Mouse (Mus musculus) thymus, postnatal 10 days (tissue): ENCODE data around the gene Gprin2.

ENCODE experiments used
- DNase-seq, 2 experiments: peaks; one replicate each; pipeline ENCODE4 v3.0.0; 2021; ENCODE audit warnings: low spot score in 2 of 2

The Gprin2 gene

GRCm38 (mm10) chr14:34201231-34202035 is at the start of gene Gprin2:
Gprin2 (minus strand) TSS chr14:34201653.
- DNase-seq, result peak in 1 of 2 experiments; percentile 22

GRCm38 (mm10) chr14:34240676-34241075 is 39.2 kb upstream of the Gprin2 start:
- no peak for DNase-seq

DNA sequence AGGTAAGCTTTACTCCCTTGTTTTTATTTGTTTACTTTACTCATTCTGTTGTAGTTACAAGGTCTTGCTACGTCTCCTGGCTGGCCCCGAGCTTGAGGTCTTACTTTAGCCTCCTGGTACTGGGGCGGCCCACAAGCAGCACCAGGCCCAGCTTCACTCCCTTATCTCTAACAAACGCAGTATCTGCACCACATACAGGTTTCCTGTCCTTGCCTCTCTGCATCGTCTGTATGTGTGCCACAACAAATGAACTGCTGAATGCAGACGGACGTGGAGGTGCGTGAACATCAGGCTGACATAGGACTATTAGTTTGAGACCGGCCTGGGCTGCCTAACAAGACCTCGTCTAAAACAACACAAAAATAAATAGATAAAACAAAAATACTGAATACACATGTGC is 38.8 kb upstream of the Gprin2 start:
- DNase-seq, result no peak

DNA sequence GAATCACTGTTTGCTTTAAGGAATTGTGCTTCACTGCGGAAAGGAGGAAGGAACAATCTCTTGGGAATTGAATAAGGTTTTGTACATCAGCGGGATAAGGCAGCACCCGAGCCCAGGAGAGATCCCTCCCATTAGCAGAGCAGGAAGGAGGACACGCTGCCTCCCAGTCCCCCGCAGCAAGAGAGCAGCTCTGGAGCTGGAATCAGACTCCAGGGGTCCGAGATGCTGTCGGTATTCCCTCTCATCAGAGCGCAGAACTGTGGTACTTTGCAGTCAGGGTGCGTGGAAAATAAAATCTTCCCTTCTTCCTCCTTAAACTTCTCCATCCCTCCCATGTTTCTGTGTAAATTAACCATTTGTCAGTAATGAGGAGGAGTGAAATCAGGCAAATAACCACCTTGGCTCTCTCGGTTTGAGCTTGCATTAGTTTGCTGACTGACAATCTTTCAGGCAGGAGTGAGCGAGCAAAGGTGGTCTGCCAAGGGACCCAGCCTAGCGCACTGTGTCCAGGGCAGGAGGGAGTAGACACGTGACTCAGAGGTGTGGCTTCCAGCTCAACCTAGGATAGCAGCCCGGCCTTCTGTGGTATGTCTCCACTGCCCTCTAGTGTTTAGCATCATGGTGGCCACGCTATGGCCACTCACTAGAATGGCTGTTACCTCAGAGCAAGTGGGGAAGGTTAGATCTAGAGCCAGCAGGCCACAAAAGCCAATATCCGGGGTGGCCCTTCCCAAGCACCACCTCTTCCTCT is 33.4 kb upstream of the Gprin2 start:
- DNase-seq, result peak in 1 of 2 experiments; percentile 12

GRCm38 (mm10) chr14:34233846-34234245 is 32.4 kb upstream of the Gprin2 start:
- no peak for DNase-seq

DNA sequence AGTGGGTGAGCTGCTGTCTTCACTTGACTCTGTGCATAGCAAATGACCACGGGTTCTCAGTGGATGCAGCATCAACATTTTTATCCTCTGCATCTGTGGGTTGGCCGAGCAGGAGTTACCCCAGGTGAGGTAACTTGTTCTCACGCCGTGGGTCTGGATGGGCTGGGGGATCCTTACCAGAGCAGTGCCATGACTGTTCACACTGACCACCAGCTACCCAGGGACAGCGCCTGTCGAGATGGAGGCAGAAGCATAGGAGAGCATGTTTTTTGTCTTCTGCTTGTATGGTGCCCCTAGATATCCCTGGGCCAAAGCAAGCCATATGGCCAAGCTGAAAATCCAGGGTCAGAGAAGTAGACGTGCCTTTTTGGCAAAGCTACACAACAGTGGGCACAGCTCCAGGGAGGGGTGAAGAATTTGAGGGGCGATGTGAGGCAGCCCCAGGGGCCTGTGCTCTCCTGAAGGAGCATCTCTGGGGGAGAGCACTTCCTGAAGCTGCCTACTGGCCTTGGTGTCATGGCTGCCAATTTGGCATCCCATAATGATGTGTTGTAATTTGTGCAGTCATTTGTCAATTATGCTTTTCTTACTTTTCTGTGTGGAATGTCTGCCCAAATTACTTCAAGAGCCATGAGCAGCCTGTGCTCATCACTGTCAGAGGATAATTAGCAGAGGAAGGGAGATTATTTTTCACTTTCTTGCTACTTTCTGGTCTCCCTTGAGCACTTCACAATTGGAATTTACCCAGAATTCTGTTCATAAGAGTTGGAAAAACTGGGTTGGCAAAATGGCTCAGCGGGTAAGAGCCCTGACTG is 31.6 kb upstream of the Gprin2 start:
- DNase-seq, result no peak

- DNase-seq, result no peak
Measured at GRCm38 (mm10) chr14:34232340-34232739, 30.9 kb upstream of the Gprin2 start.

GRCm38 (mm10) chr14:34228830-34229506 is 27.5 kb upstream of the Gprin2 start:
- no peak for DNase-seq

- DNase-seq, result no peak
Measured at GRCm38 (mm10) chr14:34227981-34228380, 26.5 kb upstream of the Gprin2 start.

- no peak for DNase-seq
Measured at GRCm38 (mm10) chr14:34226566-34226965, 25.1 kb upstream of the Gprin2 start.

DNA sequence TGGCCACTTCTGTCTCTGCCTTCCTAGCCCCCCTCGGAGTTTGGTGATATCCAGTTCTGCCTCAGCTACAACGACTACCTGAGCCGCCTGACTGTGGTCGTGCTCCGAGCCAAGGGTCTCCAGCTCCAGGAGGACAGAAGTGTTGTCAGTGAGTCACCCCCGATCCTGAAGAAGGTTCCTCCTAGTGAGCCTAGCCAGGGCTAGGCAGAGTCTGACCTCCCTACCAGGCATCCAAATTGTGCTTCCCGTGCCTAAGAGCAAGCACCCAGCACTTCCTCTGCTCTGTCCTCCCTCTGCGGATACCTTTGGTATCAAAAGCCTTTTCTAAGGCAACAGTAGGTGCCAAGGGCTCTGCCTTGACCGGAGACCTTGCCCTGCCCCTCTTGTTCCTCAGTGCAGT is 24.5 kb upstream of the Gprin2 start:
- no peak for DNase-seq

GRCm38 (mm10) chr14:34223362-34223898 is 22.0 kb upstream of the Gprin2 start:
- DNase-seq, result no peak

- no peak for DNase-seq
Measured at GRCm38 (mm10) chr14:34221416-34222077, 20.1 kb upstream of the Gprin2 start.

GRCm38 (mm10) chr14:34220426-34220825 is 19.0 kb upstream of the Gprin2 start:
- no peak for DNase-seq

GRCm38 (mm10) chr14:34219786-34220198 is 18.3 kb upstream of the Gprin2 start:
- no peak for DNase-seq

DNA sequence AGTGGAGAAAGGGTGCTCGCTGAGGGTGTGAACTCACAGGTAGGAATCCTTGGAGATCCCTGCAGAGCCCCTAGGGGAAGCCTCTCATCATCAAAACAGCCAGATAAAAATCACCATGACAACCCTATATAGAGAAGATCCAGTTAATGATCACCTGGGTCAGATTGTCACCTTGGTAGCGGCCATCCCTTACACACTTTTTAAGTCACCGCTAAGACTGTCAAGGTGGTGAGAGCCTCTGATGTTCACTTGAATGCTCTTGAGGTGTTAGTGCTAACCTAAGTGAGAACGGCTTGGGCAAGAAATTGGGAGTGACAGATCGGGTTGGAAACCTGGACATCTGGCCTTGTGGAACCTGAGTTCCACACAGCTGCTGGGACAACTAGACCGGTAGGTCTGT is 17.8 kb upstream of the Gprin2 start, which contains the start of gene Syt15:
Syt15 (plus strand) TSS at position 301 of the 400 bp plus-strand sequence.
- no peak for DNase-seq

GRCm38 (mm10) chr14:34215451-34216127 is 14.1 kb upstream of the Gprin2 start:
- no peak for DNase-seq

DNA sequence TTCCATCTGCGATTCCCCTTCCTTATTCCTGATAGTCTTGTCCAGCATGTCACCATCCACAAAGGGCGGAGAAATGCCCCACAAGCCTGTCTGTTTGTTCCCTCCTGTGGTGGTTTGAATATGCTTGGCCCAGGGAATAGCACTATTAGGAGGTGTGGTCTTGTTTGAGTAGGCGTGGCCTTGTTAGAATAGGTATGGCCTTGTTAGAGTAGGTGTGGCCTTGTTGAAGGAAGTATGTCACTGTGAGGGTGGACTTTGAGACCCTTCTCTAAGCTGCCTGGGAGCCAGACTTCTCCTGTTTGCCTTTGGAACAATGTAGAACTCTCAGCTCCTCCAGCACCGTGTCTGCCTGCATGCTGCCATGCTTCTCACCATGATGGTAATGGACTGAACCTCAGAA is 8.5 kb upstream of the Gprin2 start:
- no peak for DNase-seq

GRCm38 (mm10) chr14:34209080-34209479 is 7.6 kb upstream of the Gprin2 start:
- no peak for DNase-seq

GRCm38 (mm10) chr14:34208651-34209050 is 7.2 kb upstream of the Gprin2 start:
- DNase-seq, result peak in 1 of 2 experiments; percentile 47
